Mouse (Mus musculus) cerebellum, adult 2 months (tissue): ENCODE measurements at regions not wholly inside any gene's neighbourhood (a gene's known extent, or its start where the extent isn't known, plus 50 kb on each side); places are given as distances from the start of the nearest gene placed in this dataset.
A peak's percentile ranks its signal among the peaks of the same experiment; 100 is the strongest.

ENCODE experiments used
- DNase-seq, 2 experiments: peaks; one replicate each; pipeline ENCODE4 v3.0.0; 2021
- H3K27ac ChIP-seq: fragments of 200-500 bp; 2 replicates; pipeline ENCODE4 v1.5.1; 2012; ENCODE audit warnings: low read length, control low read depth, inconsistent platforms; ENCODE audit not compliant: insufficient read depth
- H3K27me3 ChIP-seq: fragments of 200-500 bp; 2 replicates; pipeline ENCODE4 v1.6.1; 2012; ENCODE audit warnings: inconsistent platforms, mild to moderate bottlenecking, low read length, moderate library complexity; ENCODE audit not compliant: control insufficient read depth, insufficient read depth
- H3K4me1 ChIP-seq: fragments of 200-500 bp; 2 replicates; pipeline ENCODE4 v1.6.1; 2011; ENCODE audit warnings: low read length; ENCODE audit not compliant: control insufficient read depth, insufficient read depth
- H3K4me3 ChIP-seq: fragments of 200-500 bp; replicated peaks from 2 replicates; pipeline ENCODE3; 2011; ENCODE audit warnings: mild to moderate bottlenecking, low read depth, low read length, control low read depth; ENCODE audit not compliant: insufficient read depth
- CTCF ChIP-seq: fragments of 200-500 bp; IDR thresholded peaks from 2 replicates; pipeline ENCODE4 v1.5.1; 2011; ENCODE audit warnings: low read depth, mild to moderate bottlenecking, control low read depth, low read length, moderate library complexity, borderline replicate concordance; ENCODE audit not compliant: insufficient read depth
- POLR2A ChIP-seq: fragments of 200-500 bp; IDR thresholded peaks from 2 replicates; pipeline ENCODE4 v1.6.1; 2011; ENCODE audit warnings: low read length, control low read depth, borderline replicate concordance; ENCODE audit not compliant: insufficient read depth
- WGBS: fragments of 180-500 bp; shearing (Covaris S2); methylation state at CpG from one replicate; pipeline ENCODE4 v1.1.7; 2018; 5-methylcytosine and 5-hydroxymethylcytosine counted together

DNA sequence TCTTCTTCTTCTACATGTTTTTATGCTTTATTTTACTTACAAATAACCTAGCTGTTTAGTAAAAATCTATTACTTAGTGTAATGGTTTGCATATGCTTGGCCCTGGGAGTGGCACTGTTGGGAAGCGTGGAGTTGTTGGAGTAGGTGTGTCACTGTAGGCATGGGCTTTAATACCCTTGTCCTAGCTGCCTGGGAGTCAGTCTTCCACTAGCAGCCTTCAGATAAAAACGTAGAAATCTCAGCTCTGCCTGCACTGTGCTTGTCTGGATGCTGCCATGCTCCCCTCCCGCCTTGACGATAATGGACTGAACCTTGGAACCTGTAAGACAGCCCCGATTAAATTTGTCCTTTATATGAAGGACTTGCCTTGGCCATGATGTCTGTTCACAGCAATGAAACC, 60.4 kb upstream of the Jade1 start:
- TF ChIP-seq CTCF (no peak), POLR2A (no peak)
- H3K4me1 ChIP-seq = no peaks in the 10 kb centered on the region
- no peak overlapping the region for H3K27ac ChIP-seq
- H3K27me3 ChIP-seq = no peaks in the 10 kb centered on the region; the same call in 1 of the 2 replicates
- WGBS = 79% methylated on average over 5 of the region's 5 CpGs
- H3K4me3 ChIP-seq = no peak overlapping the region
- no peak for DNase-seq

DNA sequence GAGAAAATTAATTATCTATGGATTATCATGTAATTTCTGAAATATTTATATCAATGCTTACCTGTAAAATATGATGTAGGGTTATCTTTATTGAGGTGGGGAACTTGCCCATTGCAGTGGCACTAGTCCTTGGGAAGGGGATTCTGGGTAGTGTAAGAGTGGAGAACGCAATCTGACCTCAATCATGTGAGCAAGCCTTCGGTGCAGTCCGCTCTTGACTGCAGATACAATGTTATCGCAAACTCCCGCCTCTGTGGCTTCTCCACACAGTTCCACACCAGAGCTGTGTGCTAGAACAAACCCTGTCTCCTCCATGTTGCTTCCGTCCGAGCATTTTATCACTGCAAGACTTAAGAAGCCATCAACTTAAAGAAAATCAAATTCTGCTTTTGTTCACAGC, 62.1 kb upstream of the Jade1 start:
- H3K27me3 ChIP-seq = no peaks in the 10 kb centered on the region; the same call in 1 of the 2 replicates
- no peak overlapping the region for H3K27ac ChIP-seq
- no peak overlapping the region for H3K4me3 ChIP-seq
- no peak for TF ChIP-seq POLR2A
- TF ChIP-seq CTCF = no peak
- H3K4me1 ChIP-seq = no peaks in the 10 kb centered on the region
- WGBS = 93% methylated on average over 7 of the region's 7 CpGs
- DNase-seq = no peak

DNA sequence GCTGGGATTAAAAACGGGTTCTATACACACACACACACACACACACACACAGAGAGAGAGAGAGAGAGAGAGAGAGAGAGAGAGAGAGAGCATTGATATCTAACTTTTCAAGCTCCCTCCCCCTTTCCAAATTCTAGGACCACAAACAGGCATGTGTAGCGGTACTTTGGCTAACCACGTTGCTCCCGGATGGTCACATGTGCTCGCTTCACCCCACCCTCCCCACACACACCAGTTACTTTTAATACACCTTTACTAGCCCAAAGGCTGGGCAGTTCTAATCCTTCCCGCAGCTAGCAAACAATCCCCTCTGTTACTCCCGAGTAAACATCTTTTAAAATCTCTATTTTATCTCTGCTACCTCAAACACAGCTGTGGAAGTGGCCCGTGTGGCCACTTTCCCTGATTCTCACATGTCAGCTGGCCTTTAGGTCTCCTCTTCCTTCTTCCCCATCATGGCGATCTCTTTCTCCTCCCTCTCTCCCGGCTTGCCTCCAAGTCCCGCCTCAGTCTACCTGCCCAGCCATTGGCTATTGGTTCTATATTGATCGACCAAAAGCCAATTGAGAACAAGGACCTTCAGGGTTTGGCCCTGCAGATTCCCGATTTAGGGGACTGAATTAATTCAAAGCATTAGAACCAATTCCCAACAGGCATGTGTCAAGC, 62.7 kb upstream of the Jade1 start:
- WGBS = 90% methylated on average over 13 of the region's 13 CpGs
- no peak overlapping the region for H3K27ac ChIP-seq
- no peaks in the 10 kb centered on the region for H3K4me1 ChIP-seq
- TF ChIP-seq POLR2A (no peak), CTCF (no peak)
- no peak overlapping the region for H3K4me3 ChIP-seq
- no peak for DNase-seq
- H3K27me3 ChIP-seq = no peaks in the 10 kb centered on the region; the same call in 1 of the 2 replicates

GRCm38 (mm10) chr3:41492031-41492726, 63.4 kb upstream of the Jade1 start:
- H3K4me3 ChIP-seq = no peak overlapping the region
- whole genome bisulfite sequencing = 39% methylated on average over 3 of the region's 3 CpGs
- peak in 1 of 2 experiments; percentile 6 for DNase-seq
- H3K4me1 ChIP-seq = no peaks in the 10 kb centered on the region
- no peaks in the 10 kb centered on the region for H3K27me3 ChIP-seq
- TF ChIP-seq POLR2A = no peak
- no peak for TF ChIP-seq CTCF
- H3K27ac ChIP-seq = no peak overlapping the region

GRCm38 (mm10) chr3:41491185-41491584, 64.3 kb upstream of the Jade1 start:
- H3K4me3 ChIP-seq = no peak overlapping the region
- TF ChIP-seq POLR2A (no peak), CTCF (no peak)
- 92% methylated on average over 4 of the region's 4 CpGs for WGBS
- no peak for DNase-seq
- H3K4me1 ChIP-seq = no peaks in the 10 kb centered on the region
- H3K27ac ChIP-seq = no peak overlapping the region
- H3K27me3 ChIP-seq = no peaks in the 10 kb centered on the region

DNA sequence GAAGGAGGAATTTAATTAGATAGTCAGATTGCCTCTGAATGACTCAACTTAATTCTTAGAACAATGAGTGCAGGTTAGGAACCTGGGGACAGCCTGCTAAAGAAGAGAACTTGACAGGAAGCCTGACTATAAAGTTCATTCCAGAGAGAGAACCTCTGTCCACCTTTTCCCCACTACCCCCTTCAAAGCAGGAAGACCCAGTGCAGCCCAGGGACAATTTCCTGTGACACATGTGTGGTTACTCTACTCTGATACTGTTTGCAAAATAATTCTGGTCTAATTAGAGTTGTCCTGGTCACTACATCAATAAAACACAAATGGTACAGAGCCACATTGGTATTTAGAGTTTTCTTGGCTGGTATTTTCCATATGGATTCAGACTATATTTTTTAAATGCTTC, 65.5 kb upstream of the Jade1 start:
- Histone ChIP-seq H3K27me3 (no peaks in the 10 kb centered on the region), H3K4me3 (no peak overlapping the region), H3K27ac (no peak overlapping the region), H3K4me1 (no peaks in the 10 kb centered on the region)
- TF ChIP-seq CTCF (no peak), POLR2A (no peak)
- no peak for DNase-seq

GRCm38 (mm10) chr3:41489571-41489970, 66.0 kb upstream of the Jade1 start:
- no peak overlapping the region for H3K27ac ChIP-seq
- TF ChIP-seq CTCF = no peak
- TF ChIP-seq POLR2A = no peak
- H3K4me1 ChIP-seq = no peaks in the 10 kb centered on the region
- WGBS = 84% methylated on average over 3 of the region's 3 CpGs
- H3K4me3 ChIP-seq = no peak overlapping the region
- no peaks in the 10 kb centered on the region for H3K27me3 ChIP-seq
- peak in 1 of 2 experiments; percentile 6 for DNase-seq

- no peak for TF ChIP-seq CTCF
- no peak for TF ChIP-seq POLR2A
- no peak for DNase-seq
- WGBS = 53% methylated on average over 1 of the region's 1 CpGs
- Histone ChIP-seq H3K27ac (no peak overlapping the region), H3K4me1 (no peaks in the 10 kb centered on the region), H3K4me3 (no peak overlapping the region), H3K27me3 (no peaks in the 10 kb centered on the region)
Observed at GRCm38 (mm10) chr3:41488229-41488774, 67.2 kb upstream of the Jade1 start.
